Mouse (Mus musculus) frontal cortex, postnatal 36 days (tissue): ENCODE results near the gene Hmga1b.
A peak's percentile ranks its signal among the peaks of the same experiment; 100 is the strongest.
"Not testable (repeated sequence)": the region's sequence is repeated elsewhere in the genome, so short reads cannot be mapped to it uniquely, and the experiment has no call there.

Experiments
- DNase-seq, 2 experiments: peaks; one replicate each; pipeline ENCODE4 v3.0.0; 2022; ENCODE audit warnings: low spot score in 2 of 2

Hmga1b gene

GRCm38 (mm10) chr11:120783426-120784063, 21.0 kb downstream of the Hmga1b start:
- DNase-seq, result no peak

- peak; percentile 78 to 80 for DNase-seq
These were observed 21.6 kb downstream of the Hmga1b start, which contains the start of the genes Rfng and Gps1 for GRCm38 (mm10) chr11:120784064-120784791. Rfng (minus strand) TSS chr11:120784207. Gps1 (plus strand) TSS chr11:120784272.

- no peak for DNase-seq
These were observed 22.6 kb downstream of the Hmga1b start for GRCm38 (mm10) chr11:120785145-120785544.

GRCm38 (mm10) chr11:120788460-120788859, 25.9 kb downstream of the Hmga1b start:
- not testable (repeated sequence) for DNase-seq

- DNase-seq, result no peak
These were observed 26.8 kb downstream of the Hmga1b start for GRCm38 (mm10) chr11:120789355-120789754.

GRCm38 (mm10) chr11:120789810-120790209, 27.2 kb downstream of the Hmga1b start:
- no peak for DNase-seq

- DNase-seq, result no peak
These were observed 30.1 kb downstream of the Hmga1b start for GRCm38 (mm10) chr11:120792652-120793051.

GRCm38 (mm10) chr11:120795756-120796613, 33.4 kb downstream of the Hmga1b start, which contains the start of gene Dus1l:
Dus1l (minus strand) TSS chr11:120796403.
- peak; percentile 98 to 99 for DNase-seq

GRCm38 (mm10) chr11:120796614-120796946, 34.0 kb downstream of the Hmga1b start:
- DNase-seq, result no peak

- DNase-seq, result no peak
These were observed 35.6 kb downstream of the Hmga1b start for GRCm38 (mm10) chr11:120798244-120798643.

- no peak for DNase-seq
These were observed 36.8 kb downstream of the Hmga1b start for GRCm38 (mm10) chr11:120799316-120799890.

GRCm38 (mm10) chr11:120800061-120800904, 37.7 kb downstream of the Hmga1b start:
- DNase-seq, result peak; percentile 80 to 87

- DNase-seq, result no peak
These were observed 41.7 kb downstream of the Hmga1b start for GRCm38 (mm10) chr11:120804274-120804673.

- no peak for DNase-seq
These were observed 42.2 kb downstream of the Hmga1b start for GRCm38 (mm10) chr11:120804769-120805168.

GRCm38 (mm10) chr11:120805375-120806298, 43.0 kb downstream of the Hmga1b start:
- DNase-seq, result no peak

- no peak for DNase-seq
These were observed 45.4 kb downstream of the Hmga1b start for GRCm38 (mm10) chr11:120808010-120808409.

- DNase-seq, result peak; percentile 24 to 42
These were observed 49.5 kb downstream of the Hmga1b start for GRCm38 (mm10) chr11:120812068-120812467.
